Mouse (Mus musculus) neural tube, embryonic 15.5 days (tissue): ENCODE measurements around the gene Slirp. TPM values are rescaled to one million over a fixed set of nuclear protein-coding genes. Genes with fewer than 3 reads are reported as not detected.

Experiments used
- ATAC-seq: fragments of 200-750 bp; cut with Nextera tagmentation; 2 replicates; pipeline ENCODE4 v1.8.0; 2017; ENCODE audit warnings: mild to moderate bottlenecking, moderate TSS enrichment, moderate library complexity; ENCODE audit not compliant: low FRiP score
- H3K27ac ChIP-seq: fragments of 300-500 bp; sonication (generic); replicated peaks from 2 replicates; pipeline ENCODE4 v1.5.1; 2015; ENCODE audit warnings: mild to moderate bottlenecking, inconsistent platforms
- H3K27me3 ChIP-seq: fragments of 300-500 bp; sonication (generic); replicated peaks from 2 replicates; pipeline ENCODE4 v1.6.1; 2015; ENCODE audit warnings: inconsistent platforms
- H3K36me3 ChIP-seq: fragments of 300-500 bp; sonication (generic); 2 replicates; pipeline ENCODE4 v1.6.1; 2015; ENCODE audit warnings: inconsistent platforms
- H3K4me1 ChIP-seq: fragments of 300-500 bp; sonication (generic); 2 replicates; pipeline ENCODE4 v1.6.1; 2015; ENCODE audit warnings: inconsistent platforms
- H3K4me2 ChIP-seq: fragments of 300-500 bp; sonication (generic); 2 replicates; pipeline ENCODE4 v1.6.1; 2015; ENCODE audit warnings: inconsistent platforms, mild to moderate bottlenecking, moderate library complexity
- H3K4me3 ChIP-seq: fragments of 300-500 bp; sonication (generic); replicated peaks from 2 replicates; pipeline ENCODE4 v1.5.1; 2015; ENCODE audit warnings: mild to moderate bottlenecking, inconsistent platforms
- H3K9ac ChIP-seq: fragments of 300-500 bp; sonication (generic); replicated peaks from 2 replicates; pipeline ENCODE4 v1.6.1; 2015; ENCODE audit warnings: mild to moderate bottlenecking, inconsistent platforms
- H3K9me3 ChIP-seq: fragments of 300-500 bp; sonication (generic); replicated peaks from 2 replicates; pipeline ENCODE4 v1.6.1; 2016; ENCODE audit warnings: inconsistent platforms
- WGBS: fragments of 180-500 bp; shearing (Covaris S2); methylation state at CpG from one replicate; pipeline ENCODE4 v1.1.7; 2015; ENCODE audit warnings: mixed read lengths; 5-methylcytosine and 5-hydroxymethylcytosine counted together
- polyA plus RNA-seq: library from polyadenylated mRNA; unstranded; fragments of >200 nt; fragmentation: Nextera tagmentation; extraction: Ambion mirVana; gene quantifications from 2 replicates; pipeline ENCODE4 v1.2.1, GENCODE M21; 2015

Gene Slirp
- polyA plus RNA-seq, 1 experiment from 2014 or later, result 286 TPM

GRCm38 (mm10) chr12:87413179-87413790 is 30.4 kb upstream of the Slirp start:
- Histone ChIP-seq H3K9me3 (no peaks in the 10 kb centered on the region), H3K9ac (no peak overlapping the region), H3K36me3 (no peaks in the 10 kb centered on the region), H3K27ac (no peak overlapping the region), H3K27me3 (no peaks in the 10 kb centered on the region), H3K4me2 (no peak overlapping the region), H3K4me1 (no peaks in the 10 kb centered on the region), H3K4me3 (no peak overlapping the region)
- 34% methylated on average over 4 of the region's 4 CpGs for WGBS
- ATAC-seq, result peak; percentile 70

GRCm38 (mm10) chr12:87415358-87415757 is 28.3 kb upstream of the Slirp start:
- no peaks in the 10 kb centered on the region for H3K27me3 ChIP-seq
- no peaks in the 10 kb centered on the region for H3K9me3 ChIP-seq
- H3K4me1 ChIP-seq, result peaks cover 13% of the 10 kb centered on the region
- no peak overlapping the region for H3K27ac ChIP-seq
- no peaks in the 10 kb centered on the region for H3K36me3 ChIP-seq
- no peak overlapping the region for H3K4me2 ChIP-seq
- ATAC-seq, result no peak
- H3K4me3 ChIP-seq, result no peak overlapping the region
- 70% methylated on average over 4 of the region's 4 CpGs for WGBS
- no peak overlapping the region for H3K9ac ChIP-seq

- H3K27me3 ChIP-seq, result no peaks in the 10 kb centered on the region
- 45% methylated on average over 7 of the region's 7 CpGs for WGBS
- ATAC-seq, result no peak
Observed at GRCm38 (mm10) chr12:87416690-87417089, 27.0 kb upstream of the Slirp start.

GRCm38 (mm10) chr12:87418921-87419320 is 24.8 kb upstream of the Slirp start:
- Histone ChIP-seq H3K4me3 (no peak overlapping the region), H3K36me3 (peaks cover 5% of the 10 kb centered on the region), H3K27ac (peak overlapping the region; percentile 83), H3K9ac (no peak overlapping the region), H3K4me1 (peaks cover 13% of the 10 kb centered on the region), H3K27me3 (no peaks in the 10 kb centered on the region), H3K9me3 (no peaks in the 10 kb centered on the region), H3K4me2 (peak overlapping the region; percentile 27)
- WGBS, result 20% methylated on average over 5 of the region's 5 CpGs
- ATAC-seq, result peak; percentile 89

More at GRCm38 (mm10) chr12:87416690-87417089, 27.0 kb upstream of the Slirp start:
- no peaks in the 10 kb centered on the region for H3K36me3 ChIP-seq
- H3K9ac ChIP-seq, result no peak overlapping the region
- H3K4me1 ChIP-seq, result peaks cover 13% of the 10 kb centered on the region
- no peak overlapping the region for H3K27ac ChIP-seq
- no peak overlapping the region for H3K4me2 ChIP-seq
- H3K4me3 ChIP-seq, result no peak overlapping the region
- H3K9me3 ChIP-seq, result no peaks in the 10 kb centered on the region

GRCm38 (mm10) chr12:87419974-87420485 is 23.7 kb upstream of the Slirp start:
- Histone ChIP-seq H3K4me3 (no peak overlapping the region), H3K4me2 (no peak overlapping the region), H3K27ac (peak overlapping the region; percentile 83), H3K9ac (no peak overlapping the region), H3K9me3 (no peaks in the 10 kb centered on the region), H3K4me1 (peaks cover 18% of the 10 kb centered on the region), H3K36me3 (peaks cover 5% of the 10 kb centered on the region), H3K27me3 (no peaks in the 10 kb centered on the region)
- 49% methylated on average over 12 of the region's 12 CpGs for WGBS
- ATAC-seq, result 0 out of 2 replicates have a peak, but pooled peaks have one; percentile 15

GRCm38 (mm10) chr12:87421708-87422507 is 21.8 kb upstream of the Slirp start:
- 54% methylated on average over 5 of the region's 5 CpGs for WGBS
- Histone ChIP-seq H3K4me3 (no peak overlapping the region), H3K4me2 (no peak overlapping the region), H3K9me3 (no peaks in the 10 kb centered on the region), H3K27ac (no peak overlapping the region), H3K36me3 (peaks cover 16% of the 10 kb centered on the region), H3K4me1 (peaks cover 18% of the 10 kb centered on the region), H3K9ac (no peak overlapping the region), H3K27me3 (no peaks in the 10 kb centered on the region)
- no peak for ATAC-seq

- H3K4me1 ChIP-seq, result peaks cover 17% of the 10 kb centered on the region
- ATAC-seq, result no peak
- H3K27ac ChIP-seq, result no peak overlapping the region
- H3K27me3 ChIP-seq, result no peaks in the 10 kb centered on the region
- 37% methylated on average over 1 of the region's 1 CpGs for WGBS
- peaks cover 33% of the 10 kb centered on the region for H3K36me3 ChIP-seq
- no peak overlapping the region for H3K4me3 ChIP-seq
- no peaks in the 10 kb centered on the region for H3K9me3 ChIP-seq
- H3K9ac ChIP-seq, result no peak overlapping the region
- no peak overlapping the region for H3K4me2 ChIP-seq
Observed at GRCm38 (mm10) chr12:87423700-87424099, 20.0 kb upstream of the Slirp start.

GRCm38 (mm10) chr12:87424516-87424915 is 19.2 kb upstream of the Slirp start:
- Histone ChIP-seq H3K36me3 (peaks cover 41% of the 10 kb centered on the region), H3K9ac (no peak overlapping the region), H3K27me3 (no peaks in the 10 kb centered on the region), H3K9me3 (no peaks in the 10 kb centered on the region), H3K4me2 (no peak overlapping the region), H3K4me3 (no peak overlapping the region), H3K4me1 (peaks cover 9% of the 10 kb centered on the region; the same call in 1 of the 2 replicates), H3K27ac (no peak overlapping the region)
- 35% methylated on average over 3 of the region's 3 CpGs for WGBS
- ATAC-seq, result no peak

- peaks cover 5% of the 10 kb centered on the region; the same call in 1 of the 2 replicates for H3K4me1 ChIP-seq
- no peak for ATAC-seq
- peaks cover 60% of the 10 kb centered on the region for H3K36me3 ChIP-seq
- H3K9ac ChIP-seq, result no peak overlapping the region
- H3K27ac ChIP-seq, result no peak overlapping the region
- no peak overlapping the region for H3K4me2 ChIP-seq
- H3K9me3 ChIP-seq, result no peaks in the 10 kb centered on the region
- H3K27me3 ChIP-seq, result no peaks in the 10 kb centered on the region
- 95% methylated on average over 5 of the region's 5 CpGs for WGBS
- H3K4me3 ChIP-seq, result no peak overlapping the region
Observed at GRCm38 (mm10) chr12:87426354-87427031, 17.2 kb upstream of the Slirp start.

GRCm38 (mm10) chr12:87428295-87428694 is 15.4 kb upstream of the Slirp start:
- Histone ChIP-seq H3K27ac (no peak overlapping the region), H3K4me3 (no peak overlapping the region), H3K4me1 (peaks cover 5% of the 10 kb centered on the region; the same call in 1 of the 2 replicates), H3K9me3 (no peaks in the 10 kb centered on the region), H3K9ac (no peak overlapping the region), H3K27me3 (no peaks in the 10 kb centered on the region), H3K36me3 (peaks cover 73% of the 10 kb centered on the region), H3K4me2 (no peak overlapping the region)
- ATAC-seq, result no peak
- WGBS, result 76% methylated on average over 2 of the region's 2 CpGs

GRCm38 (mm10) chr12:87428885-87429284 is 14.8 kb upstream of the Slirp start:
- no peak overlapping the region for H3K4me2 ChIP-seq
- no peak for ATAC-seq
- H3K27me3 ChIP-seq, result no peaks in the 10 kb centered on the region
- peaks cover 5% of the 10 kb centered on the region; the same call in 1 of the 2 replicates for H3K4me1 ChIP-seq
- H3K4me3 ChIP-seq, result no peak overlapping the region
- peaks cover 77% of the 10 kb centered on the region for H3K36me3 ChIP-seq
- no peaks in the 10 kb centered on the region for H3K9me3 ChIP-seq
- no peak overlapping the region for H3K27ac ChIP-seq
- no peak overlapping the region for H3K9ac ChIP-seq
- WGBS, result 88% methylated on average over 8 of the region's 8 CpGs
